Mouse (Mus musculus) Patski (cell line): ENCODE measurements at regions not wholly inside any gene's neighbourhood (a gene's known extent, or its start where the extent isn't known, plus 50 kb on each side); places are given as distances from the start of the nearest gene placed in this dataset.

Experiments used
- ATAC-seq: fragments of 100-300 bp; one replicate; pipeline ENCODE4 v1.8.0; 2021
- CTCF ChIA-PET: fragments of 350-600 bp; sonication (Branson Sonifier 250); formaldehyde crosslinking; loops from one replicate; lab custom pipeline; 2022; ENCODE audit warnings: inconsistent platforms; lab: Charles Lee
- POLR2A ChIA-PET: fragments of 350-600 bp; sonication (Branson Sonifier 250); formaldehyde crosslinking; loops from one replicate; lab custom pipeline; 2022; ENCODE audit warnings: antibody characterized with exemption, inconsistent platforms; lab: Charles Lee
- DNase-seq: peaks from one replicate; pipeline ENCODE4 v3.0.0-alpha.2; 2011; ENCODE audit warnings: low read depth, low spot score
- H3K27me3 ChIP-seq: fragments of 371-371 bp; one replicate; pipeline ENCODE4 v1.5.1; 2021
- CTCF ChIP-seq: fragments of 100-300 bp; IDR thresholded peaks from one replicate; pipeline ENCODE4 v1.5.1; 2021
- in situ Hi-C: fragments of 300-500 bp; cut with MboI; formaldehyde crosslinking; loops from 3 replicates; pipeline ENCODE4 v1.11.1; 2018; ENCODE audit warnings: low pct_unique_long_range_greater_than_20kb, mixed read lengths

- ATAC-seq (no peak), DNase-seq (no peak)
- TF ChIP-seq CTCF = no peak
- ChIA-PET POLR2A (no interaction called here), CTCF (no interaction called here)
- H3K27me3 ChIP-seq = no peaks in the 10 kb centered on the region
- in situ Hi-C loops = no loop called here
Measured at GRCm38 (mm10) chr6:74033811-74034210, 564.3 kb upstream of the 4931417E11Rik start.

- TF ChIP-seq CTCF = no peak
- in situ Hi-C loops = no loop called here
- CTCF ChIA-PET = no interaction called here
- POLR2A ChIA-PET = no interaction called here
- DNase-seq = no peak
- H3K27me3 ChIP-seq = no peaks in the 10 kb centered on the region
- no peak for ATAC-seq
Measured at GRCm38 (mm10) chr6:74017107-74017506, 547.6 kb upstream of the 4931417E11Rik start.

GRCm38 (mm10) chr6:73981742-73982141 lies 512.3 kb upstream of the 4931417E11Rik start:
- H3K27me3 ChIP-seq = no peaks in the 10 kb centered on the region
- ChIA-PET CTCF (interaction anchor here (1.2 kb wide), 1 partner anchor 9 kb away, joined by 3 read pairs; no protein-coding TSS in a partner anchor), POLR2A (no interaction called here)
- no peak for TF ChIP-seq CTCF
- DNase-seq = no peak
- no peak for ATAC-seq
- in situ Hi-C loops = no loop called here

- ChIA-PET POLR2A (no interaction called here), CTCF (no interaction called here)
- no peak for ATAC-seq
- in situ Hi-C loops = no loop called here
- H3K27me3 ChIP-seq = no peaks in the 10 kb centered on the region
- DNase-seq = no peak
- TF ChIP-seq CTCF = no peak
Measured at GRCm38 (mm10) chr6:73949934-73950293, 480.4 kb upstream of the 4931417E11Rik start.

GRCm38 (mm10) chr6:73949121-73949933 lies 479.9 kb upstream of the 4931417E11Rik start:
- ATAC-seq = no peak
- CTCF ChIA-PET = no interaction called here
- POLR2A ChIA-PET = no interaction called here
- DNase-seq = no peak
- no peaks in the 10 kb centered on the region for H3K27me3 ChIP-seq
- in situ Hi-C loops = no loop called here
- no peak for TF ChIP-seq CTCF

GRCm38 (mm10) chr6:73913426-73914404 lies 444.2 kb upstream of the 4931417E11Rik start:
- CTCF ChIA-PET = no interaction called here
- POLR2A ChIA-PET = no interaction called here
- TF ChIP-seq CTCF = no peak
- no peaks in the 10 kb centered on the region for H3K27me3 ChIP-seq
- in situ Hi-C loops = no loop called here
- DNase-seq (no peak), ATAC-seq (no peak)

- H3K27me3 ChIP-seq = no peaks in the 10 kb centered on the region
- no peak for TF ChIP-seq CTCF
- in situ Hi-C loops = no loop called here
- ChIA-PET CTCF (no interaction called here), POLR2A (no interaction called here)
- no peak for DNase-seq
- no peak for ATAC-seq
Measured at GRCm38 (mm10) chr6:73889144-73889795, 419.8 kb upstream of the 4931417E11Rik start.

GRCm38 (mm10) chr6:73878662-73879061 lies 409.2 kb upstream of the 4931417E11Rik start:
- no peak for TF ChIP-seq CTCF
- POLR2A ChIA-PET = no interaction called here
- DNase-seq (no peak), ATAC-seq (no peak)
- no peaks in the 10 kb centered on the region for H3K27me3 ChIP-seq
- in situ Hi-C loops = no loop called here
- CTCF ChIA-PET = interaction anchor here (1.0 kb wide), 1 partner anchor 8 kb away, joined by 3 read pairs; no protein-coding TSS in a partner anchor

- TF ChIP-seq CTCF = no peak
- no peak for DNase-seq
- ChIA-PET POLR2A (no interaction called here), CTCF (no interaction called here)
- no peak for ATAC-seq
- no peaks in the 10 kb centered on the region for H3K27me3 ChIP-seq
- in situ Hi-C loops = no loop called here
Measured at GRCm38 (mm10) chr6:73868683-73869082, 399.2 kb upstream of the 4931417E11Rik start.
